Mouse (Mus musculus): ENCODE data around the gene Gm266.

- no peak for TF ChIP-seq EP300 (IDR thresholded peaks at IDR 0.05; ENCODE audit: low read length)
- no peak for TF ChIP-seq CTCF (conservative IDR thresholded peaks at IDR 0.05 in 1 of 2, IDR thresholded peaks at IDR 0.05 in 1 of 2; ENCODE audit: low read depth in 2 of 2, low read length in 2 of 2)
Observed at GRCm38 (mm10) chr12:111447350-111447749, 38.3 kb downstream of the Gm266 start.
